Mouse (Mus musculus) hindbrain, embryonic 11.5 days (tissue): ENCODE data around the gene Mkrn2os. TPM values are rescaled to one million over a fixed set of nuclear protein-coding genes. Genes with fewer than 3 reads are reported as not detected.
"Not testable (repeated sequence)": the region's sequence is repeated elsewhere in the genome, so short reads cannot be mapped to it uniquely, and the experiment has no call there.

Experiments used
- ATAC-seq: fragments of 200-750 bp; cut with Nextera tagmentation; 2 replicates; pipeline ENCODE4 v1.8.0; 2017; ENCODE audit warnings: mild to moderate bottlenecking, moderate TSS enrichment, moderate library complexity; ENCODE audit not compliant: low FRiP score
- DNase-seq: peaks from one replicate; pipeline ENCODE4 v3.0.0-alpha.2; 2015; ENCODE audit warnings: low spot score
- H3K27ac ChIP-seq: fragments of 300-500 bp; sonication (generic); 2 replicates; pipeline ENCODE4 v1.5.1; 2014; ENCODE audit warnings: mild to moderate bottlenecking, low read depth, low read length
- H3K27me3 ChIP-seq: fragments of 300-500 bp; sonication (generic); 2 replicates; pipeline ENCODE4 v1.6.1; 2014; ENCODE audit warnings: mild to moderate bottlenecking, low read length, moderate library complexity, mixed read lengths; ENCODE audit not compliant: control insufficient read depth, insufficient read depth
- H3K36me3 ChIP-seq: fragments of 300-500 bp; sonication (generic); 2 replicates; pipeline ENCODE4 v1.6.1; 2014; ENCODE audit warnings: mild to moderate bottlenecking, low read length, moderate library complexity, mixed read lengths; ENCODE audit not compliant: control insufficient read depth, insufficient read depth
- H3K4me1 ChIP-seq: fragments of 300-500 bp; sonication (generic); replicated peaks from 2 replicates; pipeline ENCODE4 v1.6.1; 2014; ENCODE audit warnings: low read length, mixed read lengths; ENCODE audit not compliant: control insufficient read depth, insufficient read depth
- H3K4me2 ChIP-seq: fragments of 300-500 bp; sonication (generic); replicated peaks from 2 replicates; pipeline ENCODE4 v1.6.1; 2014; ENCODE audit warnings: mild to moderate bottlenecking, low read depth, low read length
- H3K4me3 ChIP-seq: fragments of 300-500 bp; sonication (generic); 2 replicates; pipeline ENCODE4 v1.5.1; 2014; ENCODE audit warnings: low read depth, low read length
- H3K9ac ChIP-seq: fragments of 300-500 bp; sonication (generic); 2 replicates; pipeline ENCODE4 v1.6.1; 2014; ENCODE audit warnings: low read depth, low read length
- H3K9me3 ChIP-seq: fragments of 300-500 bp; sonication (generic); 2 replicates; pipeline ENCODE4 v1.6.1; 2016; ENCODE audit warnings: low read length; ENCODE audit not compliant: control insufficient read depth
- WGBS: fragments of 180-500 bp; shearing (Covaris S2); extraction: QIAGEN DNeasy Blood & Tissue Kit; methylation state at CpG from one replicate; pipeline ENCODE4 v1.1.7; 2014; 5-methylcytosine and 5-hydroxymethylcytosine counted together
- polyA plus RNA-seq: library from polyadenylated mRNA; unstranded; fragments of >200 nt; fragmentation: Nextera tagmentation; extraction: Ambion mirVana; gene quantifications from 2 replicates; pipeline ENCODE4 v1.2.1, GENCODE M21; 2014

Gene Mkrn2os
- polyA plus RNA-seq: 0.11 and 0.18 TPM in 2 replicates

GRCm38 (mm10) chr6:115592458-115592857 lies at the start of gene Mkrn2os:
Gene Mkrn2os, minus strand, starts transcription at chr6:115592576.
- 67% methylated on average over 5 of the region's 5 CpGs for WGBS
- Histone ChIP-seq H3K27me3 (no peaks in the 10 kb centered on the region), H3K27ac (no peak within 1 kb of the TSS), H3K4me1 (no peaks in the 10 kb centered on the region), H3K4me2 (no peak within 1 kb of the TSS), H3K9me3 (no peaks in the 10 kb centered on the region), H3K9ac (no peak within 1 kb of the TSS), H3K4me3 (no peak within 1 kb of the TSS), H3K36me3 (no peaks in the 10 kb centered on the region)
- DNase-seq: no peak
- ATAC-seq: no peak

GRCm38 (mm10) chr6:115638188-115638587 lies 45.8 kb upstream of the Mkrn2os start:
- H3K9ac ChIP-seq, H3K36me3 ChIP-seq, H3K4me2 ChIP-seq, H3K9me3 ChIP-seq, ATAC-seq, H3K4me1 ChIP-seq, H3K27ac ChIP-seq, H3K4me3 ChIP-seq, DNase-seq, H3K27me3 ChIP-seq: not testable (repeated sequence)
- 94% methylated on average over 7 of the region's 7 CpGs for WGBS

GRCm38 (mm10) chr6:115634015-115634414 lies 41.6 kb upstream of the Mkrn2os start:
- H3K36me3 ChIP-seq: peaks cover 5% of the 10 kb centered on the region; the same call in 1 of the 2 replicates

DNA sequence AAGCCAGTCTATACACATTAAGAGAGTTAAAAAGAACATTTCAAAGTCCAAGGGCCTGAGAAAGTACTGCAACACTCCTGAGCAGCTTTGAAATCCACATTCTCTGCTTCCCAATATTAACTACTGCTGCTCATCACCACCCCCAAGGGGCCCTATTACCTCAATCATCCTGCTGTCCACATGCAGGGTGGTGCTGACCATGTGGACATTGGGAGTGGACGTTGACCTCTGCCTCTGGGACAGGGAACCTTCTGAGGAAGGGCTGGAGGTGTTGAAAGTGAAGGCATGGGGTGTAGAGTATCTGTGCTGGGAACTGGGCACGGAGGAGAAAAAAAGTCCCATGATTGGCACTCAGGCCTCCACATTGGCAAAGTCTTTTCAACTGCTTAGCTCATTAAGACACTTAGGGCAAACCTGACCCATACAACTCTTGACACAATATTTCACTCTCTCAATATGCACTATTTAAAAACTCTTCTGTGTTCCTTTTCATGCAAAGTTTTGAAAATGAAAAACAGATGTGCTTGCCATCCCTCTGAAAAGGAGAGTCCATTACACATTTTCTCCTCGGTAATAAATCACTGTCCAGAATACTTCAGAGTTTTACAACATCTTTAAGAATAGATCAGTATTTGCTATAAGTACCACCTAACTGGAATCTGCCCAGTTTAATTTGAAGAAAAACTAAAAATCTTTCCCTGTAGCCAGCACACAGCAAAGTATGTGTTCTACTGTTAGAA lies 38.9 kb upstream of the Mkrn2os start:
- 87% methylated on average over 3 of the region's 3 CpGs for WGBS
- H3K9ac ChIP-seq: no peak overlapping the region
- no peak overlapping the region for H3K27ac ChIP-seq
- H3K4me2 ChIP-seq: no peak overlapping the region
- peaks cover 3% of the 10 kb centered on the region; the same call in 1 of the 2 replicates for H3K36me3 ChIP-seq
- no peaks in the 10 kb centered on the region for H3K27me3 ChIP-seq
- no peak overlapping the region for H3K4me3 ChIP-seq
- H3K9me3 ChIP-seq: no peaks in the 10 kb centered on the region
- H3K4me1 ChIP-seq: no peaks in the 10 kb centered on the region
- no peak for ATAC-seq
- DNase-seq: no peak

More at GRCm38 (mm10) chr6:115634015-115634414, 41.6 kb upstream of the Mkrn2os start:
- no peak overlapping the region for H3K27ac ChIP-seq
- no peak overlapping the region for H3K4me3 ChIP-seq
- no peaks in the 10 kb centered on the region for H3K27me3 ChIP-seq
- no peaks in the 10 kb centered on the region for H3K4me1 ChIP-seq
- ATAC-seq: no peak
- no peaks in the 10 kb centered on the region for H3K9me3 ChIP-seq
- WGBS: 89% methylated on average over 2 of the region's 2 CpGs
- H3K4me2 ChIP-seq: no peak overlapping the region
- no peak for DNase-seq
- H3K9ac ChIP-seq: no peak overlapping the region

DNA sequence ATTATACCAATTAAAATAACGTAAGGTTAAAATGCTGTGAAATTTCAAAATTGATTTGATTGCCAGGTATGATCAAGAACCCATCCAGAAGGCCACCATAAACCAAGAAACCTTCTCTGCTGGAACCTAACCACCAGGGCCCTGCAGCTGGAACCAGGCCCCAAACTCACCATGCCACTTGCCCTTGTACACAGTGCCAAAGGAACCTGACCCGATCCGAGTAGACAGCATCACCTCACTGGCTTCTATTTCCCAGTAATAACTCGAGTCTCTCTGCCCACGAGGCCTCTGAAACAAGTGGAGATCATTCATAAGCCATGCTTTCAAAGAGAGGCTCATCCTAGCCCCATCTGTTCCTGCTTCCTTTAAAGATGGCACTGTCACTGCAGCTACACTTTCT lies 33.7 kb upstream of the Mkrn2os start:
- 96% methylated on average over 5 of the region's 5 CpGs for WGBS
- Histone ChIP-seq H3K9ac (no peak overlapping the region), H3K27ac (no peak overlapping the region), H3K27me3 (no peaks in the 10 kb centered on the region), H3K4me2 (no peak overlapping the region), H3K36me3 (peaks cover 10% of the 10 kb centered on the region; the same call in 1 of the 2 replicates), H3K4me3 (no peak overlapping the region), H3K9me3 (no peaks in the 10 kb centered on the region), H3K4me1 (no peaks in the 10 kb centered on the region)
- DNase-seq (no peak), ATAC-seq (no peak)

DNA sequence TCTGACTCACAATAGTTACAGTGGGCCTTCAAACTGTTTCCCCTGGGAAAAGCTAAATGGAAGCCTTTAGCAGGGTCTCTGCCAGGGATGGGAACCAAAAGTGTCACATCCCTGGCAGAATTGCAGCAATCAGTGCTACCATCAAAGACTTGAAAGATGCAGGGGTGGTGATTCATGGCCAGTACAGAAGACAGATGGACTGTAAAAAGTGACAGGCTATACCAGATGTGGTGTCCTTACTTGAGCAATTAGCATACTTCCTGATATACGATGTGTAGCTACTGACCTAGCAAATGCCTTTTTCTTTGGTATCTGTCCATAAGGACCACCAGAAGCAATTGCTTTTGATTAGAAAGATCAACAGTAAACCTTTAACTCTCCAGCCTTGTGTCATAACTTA lies 28.6 kb upstream of the Mkrn2os start:
- H3K9ac ChIP-seq: no peak overlapping the region
- no peak overlapping the region for H3K27ac ChIP-seq
- H3K36me3 ChIP-seq: peaks cover 33% of the 10 kb centered on the region
- H3K4me3 ChIP-seq: no peak overlapping the region
- H3K4me1 ChIP-seq: no peaks in the 10 kb centered on the region
- no peak overlapping the region for H3K4me2 ChIP-seq
- H3K9me3 ChIP-seq: no peaks in the 10 kb centered on the region
- H3K27me3 ChIP-seq: no peaks in the 10 kb centered on the region
- DNase-seq (no peak), ATAC-seq (no peak)
- 83% methylated on average over 1 of the region's 1 CpGs for WGBS

DNA sequence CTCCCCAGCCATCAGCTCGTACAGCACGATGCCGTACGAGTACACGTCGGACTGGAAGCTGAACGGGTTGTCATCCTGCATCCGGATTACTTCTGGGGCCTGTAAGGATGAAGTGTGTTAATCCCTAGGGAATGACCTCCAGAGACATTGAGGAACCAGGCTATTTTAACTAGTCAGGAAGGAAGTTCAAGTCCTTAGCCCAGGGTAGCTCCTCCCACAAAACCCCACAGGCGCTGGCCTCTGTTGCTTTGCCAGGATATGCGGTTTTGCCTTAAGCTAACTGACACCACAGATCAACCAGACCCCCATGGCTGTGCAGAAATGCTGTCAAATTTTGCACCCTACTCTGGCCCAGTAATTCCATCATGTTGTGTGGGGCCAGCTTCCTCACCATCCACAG lies 27.4 kb upstream of the Mkrn2os start:
- Histone ChIP-seq H3K27me3 (no peaks in the 10 kb centered on the region), H3K4me2 (no peak overlapping the region), H3K9ac (no peak overlapping the region), H3K4me1 (no peaks in the 10 kb centered on the region), H3K27ac (no peak overlapping the region), H3K4me3 (no peak overlapping the region), H3K9me3 (no peaks in the 10 kb centered on the region), H3K36me3 (peaks cover 32% of the 10 kb centered on the region)
- DNase-seq: no peak
- 93% methylated on average over 10 of the region's 10 CpGs for WGBS
- no peak for ATAC-seq

DNA sequence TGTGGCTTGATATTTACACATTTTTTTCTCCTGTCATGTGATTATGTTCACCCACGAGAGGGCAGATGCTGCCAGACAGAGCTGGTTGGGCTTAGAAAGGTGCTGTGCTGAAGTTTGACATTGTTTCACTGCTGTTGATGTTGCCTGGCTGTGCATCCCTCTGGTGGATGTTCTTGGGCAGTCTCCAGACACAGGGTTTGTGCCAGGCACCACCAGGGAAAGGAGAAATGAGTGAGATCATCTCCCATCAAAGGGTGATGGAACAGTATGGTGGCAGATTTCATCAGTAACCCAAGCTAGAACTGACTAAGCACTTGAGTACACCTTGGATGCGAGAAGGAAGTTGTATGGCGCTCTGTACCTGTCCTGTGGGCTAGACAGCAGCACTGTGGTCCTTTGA lies 23.6 kb upstream of the Mkrn2os start:
- Histone ChIP-seq H3K4me3 (no peak overlapping the region), H3K4me1 (no peaks in the 10 kb centered on the region), H3K4me2 (no peak overlapping the region), H3K9me3 (no peaks in the 10 kb centered on the region), H3K9ac (no peak overlapping the region), H3K27me3 (no peaks in the 10 kb centered on the region), H3K27ac (no peak overlapping the region), H3K36me3 (peaks cover 24% of the 10 kb centered on the region)
- DNase-seq (no peak), ATAC-seq (no peak)
- WGBS: 92% methylated on average over 3 of the region's 3 CpGs

GRCm38 (mm10) chr6:115613793-115614192 lies 21.4 kb upstream of the Mkrn2os start:
- no peak overlapping the region for H3K27ac ChIP-seq
- DNase-seq (no peak), ATAC-seq (no peak)
- no peak overlapping the region for H3K4me3 ChIP-seq
- H3K4me2 ChIP-seq: no peak overlapping the region
- H3K9me3 ChIP-seq: no peaks in the 10 kb centered on the region
- no peaks in the 10 kb centered on the region for H3K27me3 ChIP-seq
- no peaks in the 10 kb centered on the region for H3K4me1 ChIP-seq
- no peak overlapping the region for H3K9ac ChIP-seq
- H3K36me3 ChIP-seq: peaks cover 15% of the 10 kb centered on the region
